Mouse (Mus musculus): ENCODE results near the gene Eme2.
"Not testable (repeated sequence)": the region's sequence is repeated elsewhere in the genome, so short reads cannot be mapped to it uniquely, and the experiment has no call there.

Eme2 gene

DNA sequence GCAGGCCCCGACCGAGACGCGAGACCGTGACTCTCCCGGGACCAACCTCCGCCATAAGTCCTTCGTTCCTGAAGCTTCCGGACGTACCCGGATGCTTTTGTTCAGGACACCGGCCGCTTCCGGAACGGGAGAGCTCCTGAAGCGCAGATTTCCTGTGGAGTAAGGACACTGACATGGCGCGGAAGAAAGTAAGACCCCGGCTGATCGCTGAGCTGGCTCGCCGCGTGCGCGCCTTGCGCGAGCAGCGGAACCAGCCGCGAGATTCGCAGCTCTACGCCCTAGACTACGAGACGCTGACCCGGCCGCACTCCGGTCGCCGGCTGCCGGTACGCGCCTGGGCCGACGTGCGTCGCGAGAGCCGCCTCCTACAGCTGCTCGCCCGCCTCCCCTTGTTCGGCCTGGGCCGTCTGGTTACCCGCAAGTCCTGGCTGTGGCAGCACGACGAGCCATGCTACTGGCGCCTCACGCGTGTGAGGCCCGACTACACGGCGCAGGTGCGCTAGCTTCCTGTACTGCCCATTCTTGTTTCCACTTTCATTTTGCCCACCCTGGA is at the start of gene Eme2, which contains the start of gene Mrps34:
TSS of gene Eme2 (minus strand) at position 93 of the 553 bp plus-strand sequence.
TSS of gene Mrps34 (plus strand) at position 122 of the 553 bp plus-strand sequence.
- peak; percentile 78 for DNase-seq

GRCm38 (mm10) chr17:24943589-24943988 is 48.7 kb upstream of the Eme2 start:
- DNase-seq = not testable (repeated sequence)

- no peak for DNase-seq
Measured at GRCm38 (mm10) chr17:24943036-24943435, 48.1 kb upstream of the Eme2 start.

- peak; percentile 60 for DNase-seq
Measured at GRCm38 (mm10) chr17:24942453-24942852, 47.6 kb upstream of the Eme2 start.

GRCm38 (mm10) chr17:24937266-24937665 is 42.4 kb upstream of the Eme2 start:
- no peak for DNase-seq

DNA sequence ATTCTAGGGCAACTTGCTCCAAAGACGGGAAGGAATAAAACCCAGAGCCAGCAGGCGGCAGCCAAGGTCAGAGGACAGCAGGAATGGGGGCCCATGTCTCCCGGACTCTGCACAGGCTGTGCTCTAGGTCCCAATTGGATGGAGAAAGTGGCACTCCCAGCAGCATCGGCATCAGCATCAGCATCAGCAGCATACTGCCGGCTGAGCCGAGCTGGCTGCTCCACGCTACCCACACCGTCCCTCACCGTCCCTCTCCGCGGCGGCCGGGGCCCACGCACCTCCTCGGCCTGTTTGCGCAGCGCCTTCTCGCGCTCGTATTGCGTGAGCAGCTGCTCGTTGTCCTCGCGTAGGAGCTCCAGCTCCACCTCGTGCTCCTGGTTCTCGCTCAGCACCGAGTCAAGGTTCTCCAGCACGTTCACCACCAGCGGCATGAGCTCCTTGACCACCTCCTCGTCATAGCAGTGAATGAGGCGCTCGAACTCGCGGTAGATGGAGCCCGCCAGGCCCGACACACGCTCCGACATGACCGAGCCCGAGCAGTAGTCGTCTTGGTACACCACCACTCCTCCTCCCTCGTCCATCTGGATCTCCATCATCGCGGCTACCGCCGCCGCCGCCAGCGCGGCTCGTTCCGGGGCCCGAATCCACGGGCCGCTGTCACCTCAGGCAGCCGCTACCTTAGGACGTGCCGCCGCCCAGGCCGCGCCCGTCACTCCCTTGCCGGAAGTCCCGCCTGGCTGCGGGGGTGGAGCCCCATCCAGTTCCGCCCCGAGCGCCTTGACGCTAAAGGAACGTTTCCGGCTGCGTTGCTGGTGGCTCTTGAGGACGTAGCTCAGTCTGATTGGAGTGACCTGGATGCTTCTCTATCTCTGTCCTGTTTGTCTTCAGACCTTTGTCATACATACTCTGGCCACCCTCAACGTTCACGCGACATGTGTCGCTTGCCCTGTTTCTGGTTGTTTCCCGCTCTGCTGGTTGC is 41.7 kb upstream of the Eme2 start, which contains the start of gene Mapk8ip3:
TSS of gene Mapk8ip3 (minus strand) at position 719 of the 979 bp plus-strand sequence.
- peak; percentile 97 for DNase-seq

DNA sequence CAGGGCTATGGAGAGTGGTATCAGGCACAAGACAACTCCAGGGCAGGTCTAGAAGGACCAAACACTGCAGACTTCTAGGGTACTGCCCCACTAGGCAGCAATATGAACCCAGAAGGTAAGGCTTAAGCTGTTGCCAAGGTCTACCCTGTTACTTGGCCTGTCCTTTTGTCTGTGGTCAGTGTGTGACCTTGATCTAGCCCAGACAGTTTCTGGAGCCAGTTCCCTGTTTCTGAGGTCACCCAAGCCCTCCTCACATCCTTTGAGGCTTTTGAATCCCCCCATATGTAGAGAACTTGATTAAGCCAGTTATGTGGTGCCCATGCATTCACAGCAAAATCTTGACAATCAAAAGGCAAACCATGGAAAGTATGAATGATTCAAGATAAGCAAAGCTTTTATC is 40.8 kb upstream of the Eme2 start:
- no peak for DNase-seq

GRCm38 (mm10) chr17:24934926-24935325 is 40.0 kb upstream of the Eme2 start:
- no peak for DNase-seq

- DNase-seq = no peak
Measured at GRCm38 (mm10) chr17:24933163-24933562, 38.3 kb upstream of the Eme2 start.

DNA sequence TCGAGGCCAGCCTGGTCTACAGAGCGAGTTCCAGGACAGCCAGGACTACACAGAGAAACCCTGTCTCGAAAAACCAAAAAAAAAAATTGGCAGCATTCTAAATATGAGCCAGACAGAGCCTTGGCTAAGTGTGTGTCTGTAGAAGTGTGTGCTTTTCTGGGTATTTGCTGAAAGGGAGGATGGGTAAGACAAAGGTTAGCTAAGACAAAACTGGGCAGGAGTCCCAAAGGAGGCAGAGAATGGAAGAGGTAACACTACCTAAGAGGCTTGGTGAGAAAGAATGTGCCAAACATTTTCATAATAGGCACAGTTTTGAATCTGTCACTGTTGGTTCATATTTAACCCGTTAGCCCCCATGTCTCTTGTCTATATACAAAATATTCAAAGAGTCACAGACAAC is 37.5 kb upstream of the Eme2 start:
- DNase-seq = no peak

DNA sequence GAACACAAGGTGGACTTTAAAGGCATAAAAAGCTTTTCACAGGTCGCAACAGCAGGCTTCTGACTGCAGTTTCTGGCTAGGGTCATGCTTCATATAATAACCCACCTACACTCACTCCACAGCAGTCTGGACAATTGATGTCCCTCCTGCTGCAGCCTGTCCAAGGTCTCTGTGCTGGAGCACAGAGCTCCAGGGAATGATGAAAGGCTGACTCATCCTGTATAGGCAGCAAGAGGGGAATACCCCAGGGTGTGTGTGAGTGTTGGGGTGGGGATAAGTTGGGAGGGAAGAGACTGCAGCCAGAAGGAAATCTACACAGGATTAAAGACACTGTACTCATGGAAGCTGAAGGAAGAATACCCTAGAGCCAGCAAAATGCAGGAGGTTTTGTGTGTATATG is 34.6 kb upstream of the Eme2 start:
- DNase-seq = no peak

- DNase-seq = no peak
Measured at GRCm38 (mm10) chr17:24923246-24923645, 28.4 kb upstream of the Eme2 start.

- DNase-seq = no peak
Measured at GRCm38 (mm10) chr17:24913984-24914383, 19.1 kb upstream of the Eme2 start.

DNA sequence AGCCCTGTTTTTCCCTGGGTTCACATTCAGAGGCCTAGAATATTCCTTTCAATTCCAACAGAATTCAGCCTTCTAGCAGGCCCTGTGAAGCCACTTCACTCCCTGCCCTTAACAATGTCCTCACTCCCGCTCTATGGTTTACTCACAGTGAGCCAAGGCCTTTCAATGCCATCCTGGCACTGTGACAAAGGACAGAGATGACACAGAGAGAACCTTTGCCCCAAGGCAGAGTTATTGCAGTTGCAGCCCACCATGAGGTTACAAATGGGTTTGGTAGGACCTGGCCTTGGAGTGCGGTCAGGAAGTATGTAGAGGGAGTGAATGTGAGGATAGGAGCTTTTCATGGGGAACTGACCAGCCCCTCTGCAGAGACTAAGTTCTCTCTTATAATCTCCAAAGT is 12.7 kb upstream of the Eme2 start:
- no peak for DNase-seq

DNA sequence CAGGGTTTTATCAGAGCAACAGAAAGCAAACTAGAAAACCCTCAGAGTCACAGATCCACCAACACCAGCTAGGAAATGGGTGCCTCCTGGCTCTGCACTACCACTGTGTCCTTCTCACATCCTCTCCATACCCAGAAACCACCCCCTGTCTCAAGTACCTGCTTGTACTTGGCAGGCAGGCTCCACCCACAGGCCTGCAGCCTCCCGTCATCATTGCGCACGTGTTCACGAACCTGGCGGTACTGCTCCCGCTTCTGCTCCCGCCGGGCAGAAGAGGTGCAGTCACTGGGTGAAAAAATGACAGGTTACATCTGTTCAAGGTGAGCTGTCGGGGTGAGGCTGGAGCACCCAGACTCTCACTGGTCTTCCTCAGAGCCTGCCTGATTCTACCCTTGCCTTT is 8.9 kb upstream of the Eme2 start:
- DNase-seq = no peak

DNA sequence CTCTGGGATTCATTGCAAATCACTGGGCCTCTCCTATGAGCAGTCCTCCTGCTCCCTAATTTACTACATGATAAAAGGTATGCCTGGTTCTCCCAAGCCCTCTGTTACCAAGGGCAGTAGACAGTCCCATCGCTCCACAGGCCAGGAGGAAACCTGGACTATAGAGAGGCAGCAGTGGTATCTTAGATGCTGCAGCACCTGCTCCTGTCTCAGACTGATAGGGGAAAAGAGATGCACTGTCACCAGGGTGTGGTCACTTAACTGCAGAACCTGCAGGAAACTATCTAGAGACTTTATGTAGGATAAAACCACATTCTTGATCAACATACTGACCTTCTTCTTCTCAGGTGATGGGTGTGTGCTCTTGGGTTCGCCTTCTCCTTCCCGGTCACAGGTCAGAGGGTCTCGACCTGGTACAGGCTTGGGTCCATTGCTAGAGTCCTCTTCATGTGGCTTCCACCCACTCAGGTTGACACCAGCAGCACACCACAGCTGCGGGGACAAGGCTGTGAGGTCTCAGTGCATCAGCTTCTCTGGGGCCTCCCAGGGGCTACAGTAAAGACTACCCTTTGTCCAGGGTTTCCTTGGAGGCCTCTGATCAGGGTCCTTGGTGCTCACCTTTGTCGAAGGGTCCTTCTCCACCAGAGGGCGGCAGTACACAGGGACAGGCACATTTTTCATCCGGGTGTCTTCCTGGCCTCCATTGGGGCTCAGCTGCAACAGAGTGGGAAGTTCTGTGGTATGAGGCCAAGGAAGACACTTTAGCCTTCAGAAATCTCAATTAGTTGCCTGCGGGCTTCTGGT is 8.0 kb upstream of the Eme2 start:
- peak; percentile 68 for DNase-seq

GRCm38 (mm10) chr17:24902124-24902523 is 7.2 kb upstream of the Eme2 start:
- no peak for DNase-seq

DNA sequence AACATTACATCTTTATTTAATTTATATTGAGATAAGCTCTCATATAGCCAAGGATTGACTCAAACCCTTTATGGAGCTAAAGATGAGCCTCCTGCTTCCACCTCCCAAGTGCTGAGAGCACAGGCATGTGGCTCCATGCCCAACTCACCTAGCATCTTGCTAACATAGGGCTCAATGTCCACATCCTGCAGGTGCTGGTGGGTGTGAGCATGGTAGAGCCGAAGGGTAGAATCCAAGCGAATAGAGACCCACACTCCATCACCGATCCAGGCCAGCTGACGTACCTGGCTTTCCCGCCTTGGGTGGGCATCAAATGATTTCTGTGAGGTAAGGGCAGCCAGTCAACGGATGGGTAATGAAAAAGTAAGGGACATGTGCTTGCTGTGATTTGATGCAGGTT is 5.1 kb upstream of the Eme2 start:
- no peak for DNase-seq

DNA sequence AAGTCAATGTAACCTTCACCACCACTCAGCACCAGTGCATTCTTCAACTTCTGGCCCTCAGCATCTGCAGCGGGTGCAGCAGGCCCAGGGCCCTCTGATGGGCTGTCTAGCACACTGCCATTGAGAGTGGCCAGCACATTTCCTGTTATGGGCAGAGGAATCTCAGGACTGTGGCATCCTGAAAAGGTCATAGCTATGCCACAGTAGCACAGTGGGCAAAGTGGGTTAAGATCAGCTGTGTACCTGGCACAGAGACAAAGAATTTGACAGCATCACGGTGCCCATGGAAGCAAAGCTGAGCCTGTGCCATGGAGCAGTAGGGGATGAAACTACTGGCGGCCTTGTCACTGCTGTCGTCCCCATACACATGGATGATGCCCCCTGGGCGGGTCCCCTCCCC is 4.3 kb upstream of the Eme2 start:
- no peak for DNase-seq

- no peak for DNase-seq
Measured at GRCm38 (mm10) chr17:24898041-24898854, 3.4 kb upstream of the Eme2 start.

DNA sequence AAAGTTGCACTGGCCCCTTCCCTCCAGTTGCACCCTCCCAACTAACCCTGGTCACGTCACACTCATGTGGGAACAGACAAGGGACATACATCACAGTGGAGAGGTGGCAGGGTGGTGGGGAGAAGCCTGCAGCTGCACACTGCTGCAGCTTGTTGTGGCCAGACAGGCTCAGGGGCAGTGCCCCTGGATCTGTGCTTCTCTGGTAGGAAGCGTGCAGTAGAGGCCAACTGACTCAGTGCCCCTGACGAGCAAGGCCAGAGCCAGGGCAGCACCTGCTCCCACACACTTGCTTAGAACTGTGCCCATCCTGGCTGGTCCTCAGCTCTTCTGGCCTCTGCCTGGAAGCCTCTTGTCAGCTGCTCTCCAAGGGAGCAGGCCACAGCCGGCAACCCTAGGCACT is 2.7 kb upstream of the Eme2 start:
- DNase-seq = peak; percentile 18

- no peak for DNase-seq
Measured at GRCm38 (mm10) chr17:24896993-24897269, 2.0 kb upstream of the Eme2 start.

All from thymus, postnatal 4 days (tissue).